Mouse (Mus musculus) limb, embryonic 12.5 days (tissue): ENCODE measurements around the gene Selenbp1. TPM values are rescaled to one million over a fixed set of nuclear protein-coding genes. Genes with fewer than 3 reads are reported as not detected.
"Not testable (repeated sequence)": the region's sequence is repeated elsewhere in the genome, so short reads cannot be mapped to it uniquely, and the experiment has no call there.

ENCODE experiments used
- ATAC-seq: fragments of 200-750 bp; cut with Nextera tagmentation; 2 replicates; pipeline ENCODE4 v1.8.0; 2017; ENCODE audit warnings: low read depth, moderate TSS enrichment; ENCODE audit not compliant: insufficient number of reproducible peaks, insufficient read depth, low FRiP score, low TSS enrichment
- H3K27ac ChIP-seq: fragments of 300-500 bp; sonication (generic); 2 replicates; pipeline ENCODE4 v1.5.1; 2016; ENCODE audit warnings: mild to moderate bottlenecking, moderate library complexity
- H3K27me3 ChIP-seq: fragments of 300-500 bp; sonication (generic); 2 replicates; pipeline ENCODE4 v1.6.1; 2016; ENCODE audit warnings: mild to moderate bottlenecking, moderate library complexity
- H3K36me3 ChIP-seq: fragments of 300-500 bp; sonication (generic); 2 replicates; pipeline ENCODE4 v1.6.1; 2016; ENCODE audit warnings: mild to moderate bottlenecking, moderate library complexity
- H3K4me1 ChIP-seq: fragments of 300-500 bp; sonication (generic); replicated peaks from 2 replicates; pipeline ENCODE4 v1.6.1; 2016
- H3K4me2 ChIP-seq: fragments of 300-500 bp; sonication (generic); 2 replicates; pipeline ENCODE4 v1.6.1; 2016; ENCODE audit warnings: mild to moderate bottlenecking, moderate library complexity
- H3K4me3 ChIP-seq: fragments of 300-500 bp; sonication (generic); replicated peaks from 2 replicates; pipeline ENCODE4 v1.5.1; 2016; ENCODE audit warnings: mild to moderate bottlenecking
- H3K9ac ChIP-seq: fragments of 300-500 bp; sonication (generic); replicated peaks from 2 replicates; pipeline ENCODE4 v1.6.1; 2016; ENCODE audit warnings: mild to moderate bottlenecking, moderate library complexity
- H3K9me3 ChIP-seq: fragments of 300-500 bp; sonication (generic); 2 replicates; pipeline ENCODE4 v1.6.1; 2016; ENCODE audit warnings: mild to moderate bottlenecking, moderate library complexity
- WGBS: fragments of 180-500 bp; shearing (Covaris S2); methylation state at CpG from one replicate; pipeline ENCODE4 v1.1.7; 2016; 5-methylcytosine and 5-hydroxymethylcytosine counted together
- polyA plus RNA-seq: library from polyadenylated mRNA; unstranded; fragments of >200 nt; fragmentation: Nextera tagmentation; extraction: Ambion mirVana; gene quantifications from 2 replicates; pipeline ENCODE4 v1.2.1, GENCODE M21; 2016

Selenbp1 gene
- polyA plus RNA-seq, 1 experiment from 2014 or later = 28.9 TPM

- WGBS = 98% methylated on average over 3 of the region's 3 CpGs
- not testable (repeated sequence) for ATAC-seq, H3K4me3 ChIP-seq
Observed at GRCm38 (mm10) chr3:94934564-94934963, 1.7 kb downstream of the Selenbp1 start.

GRCm38 (mm10) chr3:94935332-94935731 lies 2.5 kb downstream of the Selenbp1 start:
- H3K4me1 ChIP-seq = peaks cover 11% of the 10 kb centered on the region
- H3K27ac ChIP-seq, H3K4me2 ChIP-seq, H3K9ac ChIP-seq, H3K9me3 ChIP-seq, H3K4me3 ChIP-seq, ATAC-seq, H3K27me3 ChIP-seq, H3K36me3 ChIP-seq: not testable (repeated sequence)
- WGBS = 93% methylated on average over 3 of the region's 3 CpGs

More at GRCm38 (mm10) chr3:94934564-94934963, 1.7 kb downstream of the Selenbp1 start:
- not testable (repeated sequence) for H3K9ac ChIP-seq, H3K27me3 ChIP-seq, H3K27ac ChIP-seq, H3K36me3 ChIP-seq, H3K4me2 ChIP-seq, H3K9me3 ChIP-seq
- peaks cover 11% of the 10 kb centered on the region for H3K4me1 ChIP-seq

- not testable (repeated sequence) for H3K4me2 ChIP-seq, ATAC-seq, H3K9ac ChIP-seq, H3K27me3 ChIP-seq, H3K4me3 ChIP-seq, H3K9me3 ChIP-seq, H3K27ac ChIP-seq, H3K36me3 ChIP-seq
- H3K4me1 ChIP-seq = peaks cover 11% of the 10 kb centered on the region
- WGBS = 84% methylated on average over 5 of the region's 5 CpGs
Observed at GRCm38 (mm10) chr3:94936147-94936546, 3.3 kb downstream of the Selenbp1 start.

- H3K27ac ChIP-seq, ATAC-seq, H3K4me2 ChIP-seq, H3K9me3 ChIP-seq, H3K4me3 ChIP-seq, H3K27me3 ChIP-seq, H3K36me3 ChIP-seq, H3K9ac ChIP-seq: not testable (repeated sequence)
- 92% methylated on average over 7 of the region's 7 CpGs for WGBS
- peaks cover 11% of the 10 kb centered on the region for H3K4me1 ChIP-seq
Observed at GRCm38 (mm10) chr3:94937194-94937593, 4.3 kb downstream of the Selenbp1 start.

GRCm38 (mm10) chr3:94940033-94940432 lies 7.2 kb downstream of the Selenbp1 start:
- not testable (repeated sequence) for ATAC-seq, H3K4me2 ChIP-seq, H3K9me3 ChIP-seq, H3K9ac ChIP-seq, H3K36me3 ChIP-seq, H3K4me1 ChIP-seq, H3K27ac ChIP-seq, H3K27me3 ChIP-seq, H3K4me3 ChIP-seq
- 46% methylated on average over 9 of the region's 9 CpGs for WGBS

- not testable (repeated sequence) for H3K27me3 ChIP-seq, ATAC-seq, H3K4me1 ChIP-seq, H3K4me2 ChIP-seq, H3K9ac ChIP-seq, H3K36me3 ChIP-seq, H3K4me3 ChIP-seq, H3K27ac ChIP-seq, H3K9me3 ChIP-seq
- WGBS = 82% methylated on average over 9 of the region's 9 CpGs
Observed at GRCm38 (mm10) chr3:94942211-94942967, 9.5 kb downstream of the Selenbp1 start.

GRCm38 (mm10) chr3:94943706-94944105 lies 10.8 kb downstream of the Selenbp1 start:
- not testable (repeated sequence) for ATAC-seq, H3K4me3 ChIP-seq, H3K27ac ChIP-seq, H3K36me3 ChIP-seq, H3K4me1 ChIP-seq, H3K4me2 ChIP-seq, H3K9me3 ChIP-seq, H3K27me3 ChIP-seq, H3K9ac ChIP-seq
- 24% methylated on average over 4 of the region's 4 CpGs for WGBS

- Histone ChIP-seq H3K4me1 (peaks cover 5% of the 10 kb centered on the region), H3K4me2 (no peak overlapping the region), H3K4me3 (no peak overlapping the region), H3K9ac (no peak overlapping the region), H3K9me3 (no peaks in the 10 kb centered on the region), H3K27me3 (no peaks in the 10 kb centered on the region), H3K27ac (no peak overlapping the region), H3K36me3 (peaks cover 10% of the 10 kb centered on the region; the same call in 1 of the 2 replicates)
- 72% methylated on average over 3 of the region's 3 CpGs for WGBS
- ATAC-seq = no peak
Observed at GRCm38 (mm10) chr3:94948066-94948614, 15.3 kb downstream of the Selenbp1 start.

- Histone ChIP-seq H3K4me1 (peaks cover 6% of the 10 kb centered on the region), H3K9me3 (no peaks in the 10 kb centered on the region), H3K36me3 (peaks cover 10% of the 10 kb centered on the region; the same call in 1 of the 2 replicates), H3K4me2 (no peak overlapping the region), H3K4me3 (no peak overlapping the region), H3K9ac (no peak overlapping the region), H3K27me3 (no peaks in the 10 kb centered on the region), H3K27ac (no peak overlapping the region)
- 82% methylated on average over 3 of the region's 3 CpGs for WGBS
- no peak for ATAC-seq
Observed at GRCm38 (mm10) chr3:94949645-94950044, 16.8 kb downstream of the Selenbp1 start.

- no peaks in the 10 kb centered on the region for H3K9me3 ChIP-seq
- H3K9ac ChIP-seq = peak overlapping the region; percentile 19; the same call in 1 of the 2 replicates
- ATAC-seq = no peak
- H3K4me1 ChIP-seq = peaks cover 18% of the 10 kb centered on the region
- peak overlapping the region; percentile 98 for H3K27ac ChIP-seq
- peak overlapping the region; percentile 64 for H3K4me3 ChIP-seq
- 37% methylated on average over 5 of the region's 5 CpGs for WGBS
- H3K36me3 ChIP-seq = peaks cover 38% of the 10 kb centered on the region
- peak overlapping the region; percentile 65 for H3K4me2 ChIP-seq
- H3K27me3 ChIP-seq = no peaks in the 10 kb centered on the region
Observed at GRCm38 (mm10) chr3:94952806-94953205, 19.9 kb downstream of the Selenbp1 start.

- Histone ChIP-seq H3K27ac (peak overlapping the region; percentile 98), H3K9me3 (no peaks in the 10 kb centered on the region), H3K4me1 (peaks cover 18% of the 10 kb centered on the region), H3K4me3 (peak overlapping the region; percentile 64), H3K9ac (peak overlapping the region; percentile 78), H3K4me2 (peak overlapping the region; percentile 65), H3K36me3 (peaks cover 43% of the 10 kb centered on the region), H3K27me3 (no peaks in the 10 kb centered on the region)
- WGBS = 19% methylated on average over 9 of the region's 9 CpGs
- ATAC-seq = peak; percentile 8; the same call in 1 of the 2 replicates
Observed at GRCm38 (mm10) chr3:94953384-94953763, 20.5 kb downstream of the Selenbp1 start.
